Mouse (Mus musculus): ENCODE data around the gene Fer.
A peak's percentile ranks its signal among the peaks of the same experiment; 100 is the strongest.
"Not testable (repeated sequence)": the region's sequence is repeated elsewhere in the genome, so short reads cannot be mapped to it uniquely, and the experiment has no call there.

The Fer gene

DNA sequence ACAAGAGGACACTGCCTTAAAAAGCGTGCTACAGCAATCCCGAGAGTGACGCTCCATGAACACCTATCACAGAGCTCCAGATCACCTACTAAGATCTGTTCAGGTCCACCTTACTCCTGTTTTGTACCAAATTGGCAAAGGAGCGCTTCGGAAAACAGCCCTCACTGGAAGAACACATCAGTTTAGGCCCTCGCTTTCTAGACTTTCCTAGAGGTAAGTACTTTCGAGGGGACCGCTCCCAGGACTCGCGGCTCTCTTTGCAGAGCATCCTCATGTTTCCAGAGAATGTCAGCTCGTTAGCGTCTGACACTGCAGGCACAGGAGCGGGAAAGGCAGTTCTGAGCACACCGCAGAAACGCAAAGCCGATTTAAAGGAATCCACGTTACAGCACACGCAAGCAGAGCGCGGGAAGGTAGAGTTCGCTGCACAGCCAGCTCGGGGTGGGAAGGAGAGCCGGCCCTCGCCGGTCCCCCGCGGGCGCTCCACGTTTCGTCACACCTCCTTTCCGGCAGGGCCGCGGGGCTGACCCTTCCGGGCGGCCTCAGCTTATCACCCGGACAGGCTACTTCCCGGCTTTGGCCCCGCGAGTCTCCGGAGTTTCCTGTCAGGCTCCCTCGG lies at the start of gene Fer:
Fer (plus strand) TSS at position 51 of the 619 bp plus-strand sequence.
- 0 out of 2 replicates have a peak, but pooled peaks have one; percentile 0 for ATAC-seq (ENCODE audit: insufficient number of reproducible peaks, low FRiP score, low TSS enrichment)

DNA sequence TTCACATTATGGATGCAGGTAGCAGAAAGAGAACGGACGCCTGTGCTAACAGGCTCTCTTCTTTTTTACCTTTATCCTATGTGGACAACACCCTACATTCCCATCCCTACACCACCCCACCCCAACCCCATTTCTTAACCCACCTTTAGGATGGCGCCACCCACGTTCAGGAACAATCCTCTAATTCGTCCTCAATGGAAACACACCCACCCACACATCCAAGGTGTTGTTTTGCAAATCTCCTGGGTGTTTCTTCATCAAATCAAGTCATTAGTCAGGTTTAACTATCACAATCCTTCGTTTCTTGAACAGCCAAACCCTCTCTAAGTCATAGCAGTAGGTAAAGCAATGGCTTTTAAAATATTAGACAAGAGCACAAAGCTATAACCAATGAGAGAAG lies 49.3 kb upstream of the Fer start:
- no peak for ATAC-seq (ENCODE audit: insufficient number of reproducible peaks, low FRiP score, low TSS enrichment)

- no peak for ATAC-seq (ENCODE audit: insufficient number of reproducible peaks, low FRiP score, low TSS enrichment)
Observed at GRCm38 (mm10) chr17:63818444-63819027, 44.3 kb upstream of the Fer start.

DNA sequence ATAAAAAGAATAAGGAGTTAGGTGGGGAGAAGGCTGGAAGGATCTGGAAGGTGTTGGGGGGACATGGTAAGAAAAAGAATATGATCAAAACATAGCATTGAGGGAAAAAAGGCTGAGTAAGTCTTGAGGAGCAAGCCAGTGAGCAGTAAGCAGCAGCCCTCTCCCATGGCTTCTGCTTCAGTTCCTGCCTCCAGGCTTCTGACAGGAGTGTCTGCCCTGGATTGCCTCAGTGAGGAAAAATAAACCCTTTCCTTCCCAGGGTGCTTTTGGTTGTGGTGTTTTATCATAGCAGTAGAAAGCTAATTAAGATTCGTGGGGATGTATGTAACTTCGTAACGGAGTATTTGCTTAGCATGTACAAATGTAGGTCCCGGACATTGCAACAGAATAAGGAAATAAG lies 38.7 kb upstream of the Fer start:
- ATAC-seq (ENCODE audit: insufficient number of reproducible peaks, low FRiP score, low TSS enrichment) = no peak

DNA sequence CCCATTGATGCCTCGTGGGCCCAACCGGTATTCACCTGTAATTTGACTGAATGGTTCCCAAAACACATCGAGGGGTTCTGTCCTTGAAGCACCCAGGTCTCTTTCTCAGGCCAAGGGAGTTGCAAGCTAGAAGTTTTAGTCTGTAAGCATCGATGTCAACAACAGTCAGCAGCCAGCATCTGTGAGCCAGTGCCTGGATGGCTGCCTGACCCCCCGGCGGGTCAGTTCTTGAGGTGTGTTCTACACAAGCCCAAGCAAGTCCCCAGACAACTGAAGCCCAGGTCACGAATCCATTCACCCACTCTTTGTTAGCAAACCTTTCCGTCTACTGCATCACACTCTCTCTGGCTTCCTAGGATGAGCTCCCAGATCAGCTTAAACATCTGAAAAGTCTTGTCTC lies 36.7 kb upstream of the Fer start:
- ATAC-seq (ENCODE audit: insufficient number of reproducible peaks, low FRiP score, low TSS enrichment) = no peak

- ATAC-seq (ENCODE audit: insufficient number of reproducible peaks, low FRiP score, low TSS enrichment) = no peak
Observed at GRCm38 (mm10) chr17:63826767-63827166, 36.1 kb upstream of the Fer start.

DNA sequence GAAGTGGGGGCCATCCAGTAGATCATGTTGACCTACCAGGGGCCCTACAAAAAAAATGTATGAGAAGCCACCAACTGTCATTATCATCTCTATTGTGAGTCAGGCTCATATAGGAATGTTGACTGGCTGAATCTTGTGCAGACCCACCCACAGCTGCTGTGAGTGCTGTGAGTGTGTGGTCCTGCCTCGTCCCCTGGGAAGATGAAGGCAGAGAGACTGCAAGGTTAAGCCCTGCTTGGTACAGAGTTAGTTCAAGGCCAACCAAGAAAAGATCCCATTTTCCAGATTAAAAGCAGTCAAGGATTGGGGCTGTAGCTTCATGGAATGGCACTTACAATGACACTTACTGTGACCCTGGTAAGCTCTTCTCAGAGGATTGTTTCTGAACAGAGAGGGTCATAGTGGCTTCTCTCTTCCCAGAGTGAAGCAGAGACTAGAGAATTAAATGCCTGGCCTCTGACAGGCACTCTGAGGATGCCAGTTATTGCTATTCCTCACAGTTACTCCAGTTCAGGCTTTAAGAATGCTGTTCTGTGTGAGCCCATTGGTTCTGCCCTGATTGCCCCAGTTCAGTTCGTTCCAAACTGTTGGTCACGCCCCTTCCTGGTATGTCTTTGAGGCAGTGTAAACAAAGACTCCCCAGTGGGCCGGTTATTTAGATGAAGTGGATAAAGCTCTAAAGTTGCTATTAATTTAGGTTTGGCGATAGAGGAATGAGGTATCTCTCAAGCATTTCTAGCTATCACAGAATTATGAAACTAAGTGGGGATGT lies 34.1 kb upstream of the Fer start:
- ATAC-seq (ENCODE audit: insufficient number of reproducible peaks, low FRiP score, low TSS enrichment) = no peak

- ATAC-seq (ENCODE audit: insufficient number of reproducible peaks, low FRiP score, low TSS enrichment) = no peak
Observed at GRCm38 (mm10) chr17:63831550-63831949, 31.3 kb upstream of the Fer start.

DNA sequence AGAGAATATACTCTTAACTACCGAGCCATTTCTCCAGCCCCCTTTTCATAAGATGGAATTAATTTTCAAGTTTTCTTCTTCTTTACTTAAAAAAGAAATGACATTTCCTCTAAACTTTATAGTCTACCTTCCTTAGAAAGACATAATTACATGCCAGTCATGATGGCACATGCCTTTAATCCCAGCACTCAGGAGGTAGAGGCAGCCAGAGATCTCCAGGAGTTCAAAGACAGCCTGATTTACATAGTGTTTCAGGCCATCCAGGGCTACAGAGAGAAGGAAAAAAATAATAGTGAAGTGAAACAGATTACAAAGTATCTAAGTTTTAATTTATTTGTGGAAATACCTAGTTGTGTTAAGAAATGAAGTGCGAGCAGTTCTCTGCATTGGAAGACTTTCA lies 26.6 kb upstream of the Fer start:
- no peak for ATAC-seq (ENCODE audit: insufficient number of reproducible peaks, low FRiP score, low TSS enrichment)

DNA sequence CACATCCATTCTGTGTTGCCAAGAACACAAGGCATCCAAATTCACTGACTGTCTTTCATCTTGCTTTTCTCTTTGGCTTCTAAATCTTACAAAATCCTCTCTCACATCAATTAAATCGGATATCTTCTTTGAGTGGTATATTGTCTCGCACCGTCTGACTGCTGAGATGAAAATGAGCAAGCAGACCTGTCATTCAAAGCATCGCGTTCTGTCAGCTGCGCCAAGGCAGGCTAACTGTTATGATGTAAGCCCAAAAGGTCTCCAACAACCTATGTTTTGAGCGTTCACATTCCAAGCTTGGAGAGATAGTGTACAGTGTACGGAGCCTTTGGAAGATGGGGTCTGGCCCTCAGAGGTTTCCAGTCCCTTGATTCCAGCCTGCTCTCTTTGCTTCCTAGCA lies 26.2 kb upstream of the Fer start:
- ATAC-seq (ENCODE audit: insufficient number of reproducible peaks, low FRiP score, low TSS enrichment) = no peak

DNA sequence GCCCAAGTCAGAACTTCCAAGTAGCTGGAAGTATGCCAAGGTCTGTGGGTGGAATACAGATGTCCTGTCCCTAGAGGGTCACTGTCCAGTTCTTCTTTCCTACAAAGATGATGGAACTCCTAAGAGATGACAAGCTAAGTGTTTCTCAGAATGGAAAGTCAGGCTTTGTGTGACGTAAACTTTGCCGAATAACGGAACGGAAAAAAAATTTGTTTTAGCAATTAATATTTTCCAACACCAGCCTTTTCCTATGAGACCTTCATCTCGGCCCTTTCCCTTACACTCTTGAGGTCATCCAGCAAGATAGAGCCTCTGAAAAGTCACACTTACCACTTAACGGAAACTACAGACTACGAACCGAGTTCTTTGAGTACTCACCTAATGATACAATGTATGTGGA lies 24.7 kb upstream of the Fer start:
- ATAC-seq (ENCODE audit: insufficient number of reproducible peaks, low FRiP score, low TSS enrichment) = no peak

DNA sequence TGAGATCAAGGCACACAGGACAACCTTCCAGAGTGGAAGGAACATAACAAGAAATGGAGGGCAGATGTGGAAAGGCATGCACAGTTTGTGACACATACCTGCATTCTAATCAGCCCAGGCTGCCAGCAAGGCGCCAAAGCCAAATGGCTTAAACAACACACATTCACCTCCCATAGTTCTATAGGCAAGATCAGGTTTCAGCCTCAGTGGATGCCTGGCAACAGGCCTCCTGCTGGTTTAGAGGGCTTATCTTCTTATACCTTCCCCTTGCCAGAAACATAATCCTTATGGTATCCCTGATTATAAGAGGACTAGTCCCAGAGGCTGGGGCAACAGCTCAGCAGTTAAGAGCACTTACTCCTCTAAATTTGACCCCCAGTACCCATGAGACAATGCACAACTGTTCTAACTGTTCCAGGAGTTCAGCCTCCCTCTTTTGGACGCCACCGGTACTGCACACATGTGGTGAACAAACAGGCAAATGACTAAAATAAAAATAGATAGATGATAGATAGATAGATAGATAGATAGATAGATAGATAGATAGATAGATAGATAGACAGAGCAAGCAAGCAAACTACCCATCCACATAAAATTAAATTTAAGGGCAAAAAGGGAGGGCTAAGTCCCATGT lies 23.1 kb upstream of the Fer start:
- no peak for ATAC-seq (ENCODE audit: insufficient number of reproducible peaks, low FRiP score, low TSS enrichment)

- no peak for ATAC-seq (ENCODE audit: insufficient number of reproducible peaks, low FRiP score, low TSS enrichment)
Observed at GRCm38 (mm10) chr17:63842226-63842625, 20.6 kb upstream of the Fer start.

DNA sequence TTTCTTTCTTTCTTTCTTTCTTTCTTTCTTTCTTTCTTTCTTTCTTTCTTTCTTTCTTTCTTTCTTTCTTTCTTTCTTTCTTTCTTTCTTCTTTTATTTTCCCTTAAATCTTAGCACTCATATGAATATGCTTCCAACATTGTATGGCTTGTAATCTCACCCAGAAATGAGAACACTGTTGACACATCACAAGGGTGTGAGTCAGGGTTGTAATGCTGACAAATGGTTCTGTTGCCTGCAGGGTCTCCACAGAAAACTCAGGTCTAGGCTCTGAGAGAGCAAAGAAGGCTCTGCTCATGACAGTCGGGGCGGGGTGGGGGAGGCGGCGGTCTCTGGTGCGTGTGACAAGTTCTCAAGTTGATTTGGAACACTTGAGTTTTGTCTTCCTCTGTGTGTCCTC lies 17.9 kb upstream of the Fer start:
- no peak for ATAC-seq (ENCODE audit: insufficient number of reproducible peaks, low FRiP score, low TSS enrichment)

DNA sequence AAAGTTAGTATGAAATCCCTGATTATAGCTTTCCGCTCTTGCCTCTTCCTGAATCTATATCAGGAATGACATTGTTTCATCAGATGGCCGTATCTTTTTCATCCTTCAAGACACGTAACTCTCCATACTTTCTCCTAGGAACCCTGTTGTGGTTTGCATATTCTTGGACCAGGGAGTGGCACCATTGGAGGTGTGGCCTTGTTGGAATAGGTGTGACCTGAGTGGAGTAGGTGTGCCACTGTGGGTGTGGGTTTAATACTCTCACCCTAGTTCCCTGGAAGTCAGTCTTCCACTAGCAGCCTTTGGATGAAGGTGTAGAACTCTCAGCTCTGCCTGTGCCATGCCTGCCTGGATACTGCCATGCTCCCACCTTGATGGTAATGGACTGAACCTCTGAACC lies 17.1 kb upstream of the Fer start:
- not testable (repeated sequence) for ATAC-seq (ENCODE audit: insufficient number of reproducible peaks, low FRiP score, low TSS enrichment)

DNA sequence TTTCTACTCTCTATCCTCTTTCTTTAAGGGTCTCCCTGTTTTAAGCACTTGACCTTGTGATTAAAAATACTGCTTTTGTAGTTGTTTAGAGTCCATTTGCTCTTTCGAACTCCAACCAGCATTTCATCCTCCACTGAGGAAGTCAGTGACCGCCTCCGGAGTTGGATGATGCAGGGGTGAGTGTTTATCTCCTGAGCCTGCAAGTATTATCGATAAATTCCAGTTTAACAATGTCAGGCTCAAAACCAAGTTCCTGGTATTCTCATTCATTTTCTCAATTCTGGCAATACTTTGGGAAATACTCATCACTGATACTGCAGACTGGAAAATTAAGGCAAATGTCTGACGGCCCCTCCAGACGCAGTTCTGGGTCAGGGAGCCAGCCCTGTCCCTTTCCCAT lies 13.7 kb upstream of the Fer start:
- no peak for ATAC-seq (ENCODE audit: insufficient number of reproducible peaks, low FRiP score, low TSS enrichment)

DNA sequence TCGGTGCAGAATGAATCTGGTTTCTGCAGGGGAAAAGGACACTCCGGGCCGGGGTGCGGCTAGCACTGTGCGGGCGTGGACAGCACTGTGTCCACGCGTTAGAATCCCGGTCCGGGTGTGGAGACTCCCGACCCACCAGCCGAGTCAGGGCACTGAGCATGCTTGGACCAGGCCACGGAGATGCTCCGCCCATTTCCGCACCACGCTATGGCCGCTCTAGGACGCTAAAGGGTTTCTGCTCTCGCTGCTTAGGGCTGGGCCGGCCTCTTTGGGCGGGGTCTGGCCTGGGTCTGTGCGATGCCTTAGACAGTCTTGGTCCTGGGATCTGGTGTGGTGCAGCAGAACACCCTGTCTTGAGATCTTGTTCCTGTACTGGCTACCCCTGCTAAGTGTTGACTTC lies 13.3 kb upstream of the Fer start:
- peak; percentile 98 for ATAC-seq (ENCODE audit: insufficient number of reproducible peaks, low FRiP score, low TSS enrichment)

GRCm38 (mm10) chr17:63850016-63850415 lies 12.8 kb upstream of the Fer start:
- ATAC-seq (ENCODE audit: insufficient number of reproducible peaks, low FRiP score, low TSS enrichment) = no peak

- no peak for ATAC-seq (ENCODE audit: insufficient number of reproducible peaks, low FRiP score, low TSS enrichment)
Observed at GRCm38 (mm10) chr17:63857023-63857544, 5.8 kb upstream of the Fer start.

GRCm38 (mm10) chr17:63860988-63861387 lies 1.9 kb upstream of the Fer start:
- no peak for ATAC-seq (ENCODE audit: insufficient number of reproducible peaks, low FRiP score, low TSS enrichment)

- no peak for ATAC-seq (ENCODE audit: insufficient number of reproducible peaks, low FRiP score, low TSS enrichment)
Observed at GRCm38 (mm10) chr17:63862399-63862798, 463 bp upstream of the Fer start.
